Mouse (Mus musculus) MEL (cell line): ENCODE measurements around the gene Caskin1. TPM values are rescaled to one million over a fixed set of nuclear protein-coding genes. Genes with fewer than 3 reads are reported as not detected.

Experiments used
- DNase-seq: peaks from one replicate; pipeline ENCODE4 v3.0.0; 2011; ENCODE audit warnings: low read depth, low spot score
- H3K27ac ChIP-seq: 2 replicates; pipeline ENCODE4 v1.5.1; 2012; ENCODE audit warnings: low read depth, mild to moderate bottlenecking, control low read depth, low read length, moderate library complexity; ENCODE audit not compliant: control insufficient read depth
- H3K27me3 ChIP-seq, 2 experiments: fragments of 150-350 bp in 1 of 2; sonication (generic) in 1 of 2; 2 replicates each; pipeline ENCODE4 v1.6.1; 2012; ENCODE audit warnings: low read length in 2 of 2, mild to moderate bottlenecking in 2 of 2, improper control_type of control experiment in 1 of 2, moderate library complexity in 1 of 2; ENCODE audit not compliant: insufficient read depth in 2 of 2, control insufficient read depth in 1 of 2
- H3K36me3 ChIP-seq, 2 experiments: 2 replicates each; pipeline ENCODE4 v1.6.1; 2012 to 2014; ENCODE audit warnings: low read length in 2 of 2, improper control_type of control experiment in 1 of 2, inconsistent platforms in 1 of 2, mild to moderate bottlenecking in 1 of 2; ENCODE audit not compliant: insufficient read depth in 2 of 2, control insufficient read depth in 1 of 2
- H3K4me1 ChIP-seq, 2 experiments: fragments of 150-350 bp in 1 of 2; sonication (generic) in 1 of 2; 2 replicates each; pipeline ENCODE4 v1.6.1; 2012; ENCODE audit warnings: low read length in 2 of 2, improper control_type of control experiment in 1 of 2, mild to moderate bottlenecking in 1 of 2; ENCODE audit not compliant: insufficient read depth in 2 of 2, control insufficient read depth in 1 of 2
- H3K4me3 ChIP-seq, 2 experiments: fragments of 150-350 bp in 1 of 2; sonication (generic) in 1 of 2; 2 replicates each; pipeline ENCODE4 v1.5.1; 2012; ENCODE audit warnings: low read depth in 2 of 2, low read length in 2 of 2, mild to moderate bottlenecking in 2 of 2, moderate library complexity in 2 of 2, control low read depth in 1 of 2, improper control_type of control experiment in 1 of 2; ENCODE audit not compliant: control insufficient read depth in 1 of 2, insufficient read depth in 1 of 2
- H3K79me2 ChIP-seq: 2 replicates; pipeline ENCODE4 v1.6.1; 2012; ENCODE audit warnings: mild to moderate bottlenecking, low read length, moderate library complexity; ENCODE audit not compliant: control insufficient read depth, poor library complexity, insufficient read depth
- H3K9ac ChIP-seq: 2 replicates; pipeline ENCODE4 v1.6.1; 2012; ENCODE audit warnings: low read depth, mild to moderate bottlenecking, control low read depth, low read length, moderate library complexity; ENCODE audit not compliant: control insufficient read depth, poor library complexity, severe bottlenecking
- H3K9me3 ChIP-seq: fragments of 150-350 bp; sonication (generic); replicated peaks from 2 replicates; pipeline ENCODE4 v1.6.1; 2012; ENCODE audit warnings: mild to moderate bottlenecking, low read length, improper control_type of control experiment, moderate library complexity; ENCODE audit not compliant: insufficient read depth
- CHD1 ChIP-seq: IDR thresholded peaks from 2 replicates; pipeline ENCODE4 v1.6.1; 2012; ENCODE audit warnings: low read depth, mild to moderate bottlenecking, inconsistent platforms, low read length, improper control_type of control experiment
- HCFC1 ChIP-seq: IDR thresholded peaks from 2 replicates; pipeline ENCODE4 v1.6.1; 2012; ENCODE audit warnings: low read depth, mild to moderate bottlenecking, inconsistent platforms, low read length, improper control_type of control experiment, moderate library complexity
- MAX ChIP-seq: IDR thresholded peaks from 2 replicates; pipeline ENCODE4 v1.6.1; 2011; ENCODE audit warnings: low read length, improper control_type of control experiment
- MEF2A ChIP-seq: IDR thresholded peaks from 2 replicates; pipeline ENCODE4 v1.6.1; 2014; ENCODE audit warnings: low read depth, mild to moderate bottlenecking, inconsistent platforms, low read length, improper control_type of control experiment; ENCODE audit not compliant: poor library complexity, insufficient replicate concordance, severe bottlenecking; ENCODE audit errors: extremely low read depth
- MYB ChIP-seq: IDR thresholded peaks from 2 replicates; pipeline ENCODE4 v1.6.1; 2011; ENCODE audit warnings: mild to moderate bottlenecking, low read depth, low read length, improper control_type of control experiment
- MYC ChIP-seq: IDR thresholded peaks from 2 replicates; pipeline ENCODE4 v1.6.1; 2011; ENCODE audit warnings: low read depth, mild to moderate bottlenecking, low read length, improper control_type of control experiment, moderate library complexity
- NELFE ChIP-seq: IDR thresholded peaks from 2 replicates; pipeline ENCODE4 v1.6.1; 2011; ENCODE audit warnings: low read depth, low read length, improper control_type of control experiment
- NRF1 ChIP-seq: IDR thresholded peaks from 2 replicates; pipeline ENCODE4 v1.6.1; 2014; ENCODE audit warnings: low read depth, mild to moderate bottlenecking, inconsistent platforms, low read length, improper control_type of control experiment, moderate library complexity; ENCODE audit not compliant: poor library complexity, insufficient read depth, severe bottlenecking
- POLR2AphosphoS2 ChIP-seq: IDR thresholded peaks from 2 replicates; pipeline ENCODE4 v1.6.1; 2011; ENCODE audit warnings: low read length, improper control_type of control experiment
- POLR2AphosphoS5 ChIP-seq: IDR thresholded peaks from 2 replicates; pipeline ENCODE4 v1.6.1; 2012; ENCODE audit warnings: low read depth, borderline replicate concordance, mild to moderate bottlenecking, inconsistent platforms, low read length, moderate library complexity, mixed read lengths
- RAD21 ChIP-seq: IDR thresholded peaks from 2 replicates; pipeline ENCODE4 v1.6.1; 2011; ENCODE audit warnings: mild to moderate bottlenecking, low read depth, low read length, improper control_type of control experiment
- SMC3 ChIP-seq: IDR thresholded peaks from 2 replicates; pipeline ENCODE4 v1.6.1; 2011; ENCODE audit warnings: low read depth, low read length, improper control_type of control experiment
- UBTF ChIP-seq: IDR thresholded peaks from 2 replicates; pipeline ENCODE4 v1.6.1; 2012; ENCODE audit warnings: low read depth, mild to moderate bottlenecking, inconsistent platforms, low read length, improper control_type of control experiment, moderate library complexity, borderline replicate concordance; ENCODE audit not compliant: insufficient read depth
- USF1 ChIP-seq: IDR thresholded peaks from 2 replicates; pipeline ENCODE4 v1.6.1; 2014; ENCODE audit warnings: low read depth, mild to moderate bottlenecking, inconsistent platforms, low read length, improper control_type of control experiment, moderate library complexity
- USF2 ChIP-seq, 2 experiments: IDR thresholded peaks; 2 replicates each; pipeline ENCODE4 v1.6.1; 2011 to 2012; ENCODE audit warnings: improper control_type of control experiment in 2 of 2, low read length in 2 of 2, borderline replicate concordance in 1 of 2, inconsistent platforms in 1 of 2, low read depth in 1 of 2, mild to moderate bottlenecking in 1 of 2; ENCODE audit not compliant: insufficient read depth in 1 of 2
- ZMIZ1 ChIP-seq: IDR thresholded peaks from 2 replicates; pipeline ENCODE4 v1.6.1; 2012; ENCODE audit warnings: low read depth, mild to moderate bottlenecking, inconsistent platforms, low read length, improper control_type of control experiment, moderate library complexity
- polyA plus RNA-seq, 2 experiments: library from polyadenylated mRNA; stranded (reverse) in 1 of 2; unstranded in 1 of 2; fragments of >175 nt in 1 of 2; fragments of >200 nt in 1 of 2; gene quantifications; 2 replicates each; pipeline versions ENCODE4 v1.2.1 to v1.2.4; 2012; ENCODE audit warnings: low replicate concordance in 2 of 2, low read depth in 1 of 2; ENCODE audit not compliant: insufficient read length in 2 of 2, insufficient read depth in 1 of 2, missing spikeins in 1 of 2
- total RNA-seq: library from RNA; depleted of rRNA; stranded (reverse); fragments of 300-350 nt; gene quantifications from 2 replicates; pipeline ENCODE4 v1.2.3, GENCODE M21; 2012

The Caskin1 gene
- total and polyA plus RNA-seq, 3 experiments: 0.04 to 0.38 TPM; not detected in 1

GRCm38 (mm10) chr17:24472512-24472911 is 15.9 kb upstream of the Caskin1 start:
- peak overlapping the region; percentile 70 to 97; a peak in 3 of 4 replicates for H3K4me3 ChIP-seq
- no peaks in the 10 kb centered on the region for H3K27me3 ChIP-seq
- no peak overlapping the region for H3K27ac ChIP-seq
- peaks cover 0 to 12% of the 10 kb centered on the region in 2 experiments; a peak in 3 of 4 replicates for H3K4me1 ChIP-seq
- no peaks in the 10 kb centered on the region for H3K9me3 ChIP-seq
- peak; percentile 63 for DNase-seq
- peak; percentile 42; the same call in 1 of the 2 replicates for TF ChIP-seq POLR2AphosphoS2
- TF ChIP-seq NELFE: no peak
- peak; percentile 17; the same call in 1 of the 2 replicates for TF ChIP-seq ZMIZ1
- peaks cover 25% of the 10 kb centered on the region for H3K79me2 ChIP-seq
- H3K36me3 ChIP-seq: peaks cover 0 to 8% of the 10 kb centered on the region in 2 experiments; a peak in 2 of 4 replicates
- peak overlapping the region; percentile 89 for H3K9ac ChIP-seq

- Histone ChIP-seq H3K36me3 (peaks cover 0 to 10% of the 10 kb centered on the region in 2 experiments; a peak in 2 of 4 replicates), H3K79me2 (peaks cover 32% of the 10 kb centered on the region), H3K4me1 (peaks cover 0 to 20% of the 10 kb centered on the region in 2 experiments; a peak in 3 of 4 replicates), H3K27ac (no peak within 1 kb of the TSS), H3K9me3 (no peaks in the 10 kb centered on the region), H3K27me3 (no peaks in the 10 kb centered on the region), H3K4me3 (no peak within 1 kb of the TSS), H3K9ac (peak within 1 kb of the TSS; percentile 18; the same call in 1 of the 2 replicates)
- no peak for DNase-seq
- no peak for TF ChIP-seq MYC
- no peak for TF ChIP-seq MEF2A
- no peak for TF ChIP-seq NRF1
- no peak for TF ChIP-seq SMC3
- no peak for TF ChIP-seq USF1
- no peak for TF ChIP-seq HCFC1
- no peak for TF ChIP-seq MYB
- TF ChIP-seq MAX: no peak
- no peak for TF ChIP-seq POLR2AphosphoS5
- no peak for TF ChIP-seq RAD21
- TF ChIP-seq UBTF: no peak
- TF ChIP-seq USF2 (IDR thresholded peaks at IDR 0.05; ENCODE audit: borderline replicate concordance in 1 of 2, insufficient read depth in 1 of 2, low read depth in 1 of 2, low read length in 2 of 2): no peak
- TF ChIP-seq CHD1: no peak
Observed at GRCm38 (mm10) chr17:24473612-24474275, 14.7 kb upstream of the Caskin1 start, which contains the start of gene Bricd5. Gene Bricd5 (plus strand): TSS chr17:24473884.
